Mouse (Mus musculus) liver, embryonic 12.5 days (tissue): ENCODE measurements around the gene Pramef20. TPM values are rescaled to one million over a fixed set of nuclear protein-coding genes. Genes with fewer than 3 reads are reported as not detected.

Source experiments
- polyA plus RNA-seq: library from polyadenylated mRNA; unstranded; fragments of >200 nt; fragmentation: Nextera tagmentation; extraction: Ambion mirVana; gene quantifications from 2 replicates; pipeline ENCODE4 v1.2.1, GENCODE M21; 2016

The Pramef20 gene
- polyA plus RNA-seq, 1 experiment from 2014 or later, result not detected

Other genes with a start within 250 kb of the Pramef20 start
- gene Oog3, start 215.3 kb downstream of the Pramef20 start, polyA plus RNA-seq, result not detected in 2 replicates
- not detected in 2 replicates for gene Oog2, start 187.2 kb downstream of the Pramef20 start, polyA plus RNA-seq
- not detected in 2 replicates for gene C87977, start 164.6 kb downstream of the Pramef20 start, polyA plus RNA-seq
- gene Pramel5, start 97.4 kb downstream of the Pramef20 start, polyA plus RNA-seq, result not detected in 2 replicates
- gene Gm13128, start 47.7 kb downstream of the Pramef20 start, polyA plus RNA-seq, result not detected in 2 replicates
- not detected in 2 replicates for gene Gm13119, start 20.0 kb downstream of the Pramef20 start, polyA plus RNA-seq
- gene Pramef12, start 30.5 kb upstream of the Pramef20 start, polyA plus RNA-seq, result not detected in 2 replicates
- not detected in 2 replicates for gene 1700012P22Rik, start 60.8 kb upstream of the Pramef20 start, polyA plus RNA-seq
- gene Gm9944, start 75.4 kb upstream of the Pramef20 start, polyA plus RNA-seq, result not detected in 2 replicates
- gene Aadacl3, start 85.8 kb upstream of the Pramef20 start, polyA plus RNA-seq, result not detected in 2 replicates
- gene 9430007A20Rik, start 141.9 kb upstream of the Pramef20 start, polyA plus RNA-seq, result not detected in 2 replicates
- gene Gm13124, start 187.2 kb upstream of the Pramef20 start, polyA plus RNA-seq, result not detected in 2 replicates
- not detected in 2 replicates for gene Aadacl4, start 235.8 kb upstream of the Pramef20 start, polyA plus RNA-seq